In genomic region chr11:76288645-76289044, GRCm38 (mm10) we compare ENCODE assay signal across 10 mouse cellular contexts. TPM values are rescaled to one million over a fixed set of nuclear protein-coding genes. Genes with fewer than 3 reads are reported as not detected.
DNase-seq lines count a peak whose midpoint lies in the region; ATAC-seq lines count a peak whose summit lies in the region.
"Had no signal": no experiment of that assay in that cellular context is flagged by ENCODE, and none has a peak within 500 bp of the region (broad histone marks: within the 10 kb centered on the region; RNA-seq: fewer than 3 reads in every experiment).

No protein-coding gene starts in this region.

- no peak for ATAC-seq in monocyte, adult 5-6 weeks (replicated peaks; ENCODE audit: insufficient number of reproducible peaks, low FRiP score, low TSS enrichment, poor library complexity, severe bottlenecking)

- intact Hi-C loops in left cerebral cortex, postnatal 25 days (cut with DNase I): loop anchor here (5.0 kb wide), 1 partner anchor 421 kb away; no protein-coding TSS in a partner anchor

- peak; percentile 47 to 56 for DNase-seq in cerebellum, postnatal 25 days
- DNase-seq in cerebellum, adult 9-11 months: no peak
- DNase-seq in monocyte, adult 2 months (ENCODE audit: low read depth in 1 of 2, low spot score in 2 of 2): peak; percentile 4 to 13
- peak; percentile 48 to 82 for DNase-seq in left cerebral cortex, postnatal 25 days (ENCODE audit: low spot score in 2 of 2)
- DNase-seq in right cerebral cortex, postnatal 4 days: peak; percentile 29
- no peak for DNase-seq in thymus, postnatal 4 days
- no peak for DNase-seq in testis, postnatal 14 days (ENCODE audit: low spot score)
- DNase-seq: heart, adult 18-20 months; kidney, postnatal 10 days had no signal

RNA-seq across cellular contexts. Expression of gene Glod4, which starts 45.1 kb away (rescaled TPM):
- 66.2 to 85.9 TPM (median 77.0 TPM) in 3 replicates for total RNA-seq in monocyte, adult 5-6 weeks (2017)
- 10 to 100 TPM; 49.2 to 55.2 TPM for total RNA-seq in left cerebral cortex, postnatal 25 days (2021)

RNA-seq across cellular contexts. Expression of gene Mrm3, which starts 45.1 kb away (rescaled TPM):
- total RNA-seq in monocyte, adult 5-6 weeks (2017): 3.2 to 9.7 TPM (median 5.5 TPM) in 3 replicates
- total RNA-seq in left cerebral cortex, postnatal 25 days (2021): 10 to 100 TPM; 16.8 to 18.3 TPM

Comparison
In these comparisons a context has a peak if more than half of its experiments do, and no peak if none do; other contexts are left out.
1. DNase-seq: peak in cerebellum, postnatal 25 days (2 of 2), monocyte, adult 2 months (2 of 2), left cerebral cortex, postnatal 25 days (2 of 2) and right cerebral cortex, postnatal 4 days (single experiment); none in cerebellum, adult 9-11 months (single experiment), thymus, postnatal 4 days (single experiment) and testis, postnatal 14 days (single experiment).